Comparison of ENCODE assay signal across 8 mouse cellular contexts in genomic region chr4:141536291-141537225, GRCm38 (mm10). TPM values are rescaled to one million over a fixed set of nuclear protein-coding genes. Genes with fewer than 3 reads are reported as not detected.
DNase-seq lines count a peak whose midpoint lies in the region; ATAC-seq and TF ChIP-seq lines count a peak whose summit lies in the region.

No protein-coding gene starts in this region.

- H3K9ac ChIP-seq in MEL (ENCODE audit: control insufficient read depth, low read depth, low read length, poor library complexity, severe bottlenecking): peak overlapping the region; percentile 99
- peak overlapping the region; percentile 97 for H3K9ac ChIP-seq in forebrain, embryonic 13.5 days
- peak overlapping the region; percentile 97 for H3K9ac ChIP-seq in lung, embryonic 15.5 days

- H3K9me3 ChIP-seq in MEL (replicated peaks; ENCODE audit: insufficient read depth, low read length): no peaks in the 10 kb centered on the region
- H3K9me3 ChIP-seq in forebrain, embryonic 13.5 days (replicated peaks): no peaks in the 10 kb centered on the region
- no peaks in the 10 kb centered on the region for H3K9me3 ChIP-seq in lung, embryonic 15.5 days

- H3K4me1 ChIP-seq in MEL (ENCODE audit: control insufficient read depth in 1 of 2, insufficient read depth in 2 of 2, low read length in 2 of 2): peaks cover 11 to 14% of the 10 kb centered on the region in 2 experiments
- H3K4me1 ChIP-seq in forebrain, embryonic 13.5 days: peaks cover 60% of the 10 kb centered on the region
- peaks cover 32% of the 10 kb centered on the region for H3K4me1 ChIP-seq in lung, embryonic 15.5 days

- H3K36me3 ChIP-seq in MEL (ENCODE audit: control insufficient read depth in 1 of 2, insufficient read depth in 2 of 2, low read length in 2 of 2): peaks cover 0 to 20% of the 10 kb centered on the region in 2 experiments; a peak in 2 of 4 replicates
- no peaks in the 10 kb centered on the region for H3K36me3 ChIP-seq in forebrain, embryonic 13.5 days (ENCODE audit: poor library complexity, severe bottlenecking)
- no peaks in the 10 kb centered on the region for H3K36me3 ChIP-seq in lung, embryonic 15.5 days

- no peak for TF ChIP-seq CTCF in MEL (IDR thresholded peaks at IDR 0.05 in 2 of 3, conservative IDR thresholded peaks at IDR 0.05 in 1 of 3; ENCODE audit: control insufficient read depth in 1 of 3, insufficient read depth in 1 of 3, low read depth in 2 of 3, low read length in 3 of 3, poor library complexity in 1 of 3, severe bottlenecking in 1 of 3)

- intact Hi-C loops in heart, postnatal 14 days (cut with DNase I): loop anchor here (2.0 to 5.0 kb wide), 2 partner anchors 30 to 36 kb away; no protein-coding TSS in a partner anchor

- DNase-seq in MEL (ENCODE audit: low read depth, low spot score): peak; percentile 72
- DNase-seq in cerebellum, adult 11 months: peak; percentile 62
- peak; percentile 55 to 57 for DNase-seq in heart, postnatal 14 days
- peak; percentile 59 to 72 for DNase-seq in layer of hippocampus, adult 8-10 months (ENCODE audit: low spot score in 2 of 2)
- peak; percentile 63 for DNase-seq in ovary, postnatal 36 days (ENCODE audit: low spot score)
- DNase-seq in thymus, postnatal 14 days: peak; percentile 58

- peak; percentile 62 for ATAC-seq in forebrain, embryonic 13.5 days
- peak; percentile 25; the same call in 1 of the 2 replicates for ATAC-seq in lung, embryonic 15.5 days (ENCODE audit: borderline replicate concordance, extremely low read depth, low FRiP score, low TSS enrichment)

- TF ChIP-seq POLR2A in MEL (IDR thresholded peaks at IDR 0.05; ENCODE audit: control insufficient read depth in 1 of 2, insufficient read depth in 1 of 2, low read depth in 1 of 2, low read length in 2 of 2, poor library complexity in 1 of 2): peak; percentile 10 to 37; a peak in 1 of 4 replicates

- H3K4me2 ChIP-seq in forebrain, embryonic 13.5 days: peak overlapping the region; percentile 92
- peak overlapping the region; percentile 91 for H3K4me2 ChIP-seq in lung, embryonic 15.5 days

- TF ChIP-seq EP300 in MEL (IDR thresholded peaks at IDR 0.05; ENCODE audit: low read depth in 1 of 2, low read length in 2 of 2): no peak

- WGBS in forebrain, embryonic 13.5 days: under 1% methylated on average over 61 of the region's 61 CpGs
- under 1% methylated on average over 61 of the region's 61 CpGs for whole genome bisulfite sequencing in lung, embryonic 15.5 days

- no peak for TF ChIP-seq RAD21 in MEL (IDR thresholded peaks at IDR 0.05; ENCODE audit: low read depth, low read length)

- H3K27me3 ChIP-seq in MEL (ENCODE audit: control insufficient read depth in 1 of 2, insufficient read depth in 2 of 2, low read length in 2 of 2): no peaks in the 10 kb centered on the region
- H3K27me3 ChIP-seq in forebrain, embryonic 13.5 days: no peaks in the 10 kb centered on the region
- H3K27me3 ChIP-seq in lung, embryonic 15.5 days: no peaks in the 10 kb centered on the region

- peak overlapping the region; percentile 48 for H3K27ac ChIP-seq in MEL (ENCODE audit: control insufficient read depth, low read depth, low read length)
- H3K27ac ChIP-seq in forebrain, embryonic 13.5 days: peak overlapping the region; percentile 98
- peak overlapping the region; percentile 99 for H3K27ac ChIP-seq in lung, embryonic 15.5 days

- H3K4me3 ChIP-seq in MEL (ENCODE audit: control insufficient read depth in 1 of 2, insufficient read depth in 1 of 2, low read depth in 2 of 2, low read length in 2 of 2): peak overlapping the region; percentile 74 to 98
- peak overlapping the region; percentile 85 for H3K4me3 ChIP-seq in forebrain, embryonic 13.5 days
- H3K4me3 ChIP-seq in lung, embryonic 15.5 days: peak overlapping the region; percentile 94

- H3K79me2 ChIP-seq in MEL (ENCODE audit: control insufficient read depth, insufficient read depth, low read length, poor library complexity): peaks cover 70% of the 10 kb centered on the region

TF ChIP-seq in MEL, 35 proteins besides CTCF, POLR2A, EP300 and RAD21:
- TF ChIP-seq BHLHE40 (IDR thresholded peaks at IDR 0.05; ENCODE audit: borderline replicate concordance, low read depth, low read length): 0 out of 2 replicates have a peak, but pooled peaks have one; percentile 57
- TF ChIP-seq MAZ (IDR thresholded peaks at IDR 0.05; ENCODE audit: low read depth, low read length): no peak
- peak; percentile 71 for TF ChIP-seq SIN3A (IDR thresholded peaks at IDR 0.05; ENCODE audit: low read length)
- TF ChIP-seq CHD1 (IDR thresholded peaks at IDR 0.05; ENCODE audit: low read depth, low read length): no peak
- TF ChIP-seq TCF12 (IDR thresholded peaks at IDR 0.05; ENCODE audit: low read depth, low read length): no peak
- no peak for TF ChIP-seq SMC3 (IDR thresholded peaks at IDR 0.05; ENCODE audit: low read depth, low read length)
- no peak; the same call in 1 of the 2 replicates for TF ChIP-seq TBP (IDR thresholded peaks at IDR 0.05; ENCODE audit: low read depth, low read length)
- TF ChIP-seq MAFK (IDR thresholded peaks at IDR 0.05; ENCODE audit: borderline replicate concordance, low read depth, low read length): no peak
- no peak for TF ChIP-seq CHD2 (IDR thresholded peaks at IDR 0.05; ENCODE audit: low read length)
- TF ChIP-seq UBTF (IDR thresholded peaks at IDR 0.05; ENCODE audit: borderline replicate concordance, insufficient read depth, low read depth, low read length): no peak
- no peak for TF ChIP-seq KAT2A (conservative IDR thresholded peaks at IDR 0.05; ENCODE audit: low read depth, low read length)
- TF ChIP-seq USF1 (IDR thresholded peaks at IDR 0.05; ENCODE audit: low read depth, low read length): no peak
- peak; percentile 83 for TF ChIP-seq MYC (IDR thresholded peaks at IDR 0.05; ENCODE audit: low read depth, low read length)
- no peak for TF ChIP-seq ELF1 (IDR thresholded peaks at IDR 0.05; ENCODE audit: low read depth, low read length)
- TF ChIP-seq ETS1 (IDR thresholded peaks at IDR 0.05; ENCODE audit: low read depth, low read length): no peak
- no peak for TF ChIP-seq TAL1 (IDR thresholded peaks at IDR 0.05; ENCODE audit: low read length)
- peak; percentile 95 for TF ChIP-seq MXI1 (IDR thresholded peaks at IDR 0.05; ENCODE audit: low read depth, low read length)
- TF ChIP-seq GABPA (IDR thresholded peaks at IDR 0.05; ENCODE audit: low read depth, low read length): no peak
- no peak for TF ChIP-seq POLR2AphosphoS2 (IDR thresholded peaks at IDR 0.05; ENCODE audit: low read length)
- TF ChIP-seq HCFC1 (IDR thresholded peaks at IDR 0.05; ENCODE audit: low read depth, low read length): no peak
- TF ChIP-seq JUND (IDR thresholded peaks at IDR 0.05; ENCODE audit: low read depth, low read length): no peak
- TF ChIP-seq MEF2A (IDR thresholded peaks at IDR 0.05; ENCODE audit: extremely low read depth, insufficient replicate concordance, low read depth, low read length, poor library complexity, severe bottlenecking): no peak
- no peak for TF ChIP-seq NELFE (IDR thresholded peaks at IDR 0.05; ENCODE audit: low read depth, low read length)
- no peak for TF ChIP-seq USF2 (IDR thresholded peaks at IDR 0.05; ENCODE audit: borderline replicate concordance in 1 of 2, insufficient read depth in 1 of 2, low read depth in 1 of 2, low read length in 2 of 2)
- no peak for TF ChIP-seq POLR2AphosphoS5 (IDR thresholded peaks at IDR 0.05; ENCODE audit: borderline replicate concordance, low read depth, low read length)
- TF ChIP-seq MYB (IDR thresholded peaks at IDR 0.05; ENCODE audit: low read depth, low read length): no peak
- TF ChIP-seq NRF1 (IDR thresholded peaks at IDR 0.05; ENCODE audit: insufficient read depth, low read depth, low read length, poor library complexity, severe bottlenecking): peak; percentile 35; the same call in 1 of the 2 replicates
- no peak for TF ChIP-seq RCOR1 (IDR thresholded peaks at IDR 0.05; ENCODE audit: low read depth, low read length)
- TF ChIP-seq ZNF384 (IDR thresholded peaks at IDR 0.05; ENCODE audit: low read depth, low read length): no peak
- no peak for TF ChIP-seq ZC3H11A (IDR thresholded peaks at IDR 0.05; ENCODE audit: low read depth, low read length)
- peak; percentile 78 for TF ChIP-seq MAX (IDR thresholded peaks at IDR 0.05; ENCODE audit: low read length)
- TF ChIP-seq E2F4 (IDR thresholded peaks at IDR 0.05; ENCODE audit: borderline replicate concordance, low read depth, low read length): no peak
- no peak for TF ChIP-seq ZKSCAN1 (IDR thresholded peaks at IDR 0.05; ENCODE audit: low read depth, low read length)
- TF ChIP-seq GATA1 (IDR thresholded peaks at IDR 0.05; ENCODE audit: low read depth, low read length): no peak
- TF ChIP-seq ZMIZ1 (IDR thresholded peaks at IDR 0.05; ENCODE audit: low read depth, low read length): no peak

RNA-seq across cellular contexts. Expression of gene Spen, which starts 1.8 kb away (rescaled TPM):
- 11.9 and 12.6 TPM in 2 replicates for total RNA-seq in MEL (2012; rRNA removed)
- 100 to 1,000 TPM in 1 of 2 experiments, 10 to 100 TPM in 1; 46.9 to 102 TPM for polyA plus RNA-seq in MEL (2012; ENCODE audit: insufficient read depth in 1 of 2, insufficient read length in 2 of 2, low read depth in 1 of 2, low replicate concordance in 2 of 2, missing spikeins in 1 of 2)
- 16.7 and 17.1 TPM in 2 replicates for polyA plus RNA-seq in forebrain, embryonic 13.5 days (2015; fragmentation: Nextera tagmentation; extraction: Ambion mirVana)
- total RNA-seq in heart, postnatal 14 days (2021): 10 to 100 TPM; 33.8 to 34.0 TPM
- 10 to 100 TPM; 59.2 to 67.9 (median 66.9) TPM for total RNA-seq in layer of hippocampus, adult 8-10 months (2022)
- polyA plus RNA-seq in lung, embryonic 15.5 days (2015; fragmentation: Nextera tagmentation; extraction: Ambion mirVana): 9.1 and 10.3 TPM in 2 replicates

Comparison
In these comparisons a context has a peak if more than half of its experiments do, and no peak if none do; other contexts are left out.
1. Peak in every context shown above with its lines: DNase-seq, ATAC-seq, H3K4me3 ChIP-seq and H3K27ac ChIP-seq.
2. H3K27ac ChIP-seq: peak in every context shown above with its lines; median percentile 99 in lung, embryonic 15.5 days; 98 in forebrain, embryonic 13.5 days; 48 in MEL.